Mouse (Mus musculus) hindbrain, postnatal 0 days (tissue): ENCODE measurements at regions not wholly inside any gene's neighbourhood (a gene's known extent, or its start where the extent isn't known, plus 50 kb on each side); places are given as distances from the start of the nearest gene placed in this dataset.

Experiments used
- ATAC-seq: fragments of 200-750 bp; cut with Nextera tagmentation; 2 replicates; pipeline ENCODE4 v1.8.0; 2017; ENCODE audit warnings: mild to moderate bottlenecking, moderate TSS enrichment, moderate library complexity
- DNase-seq: peaks from one replicate; pipeline ENCODE4 v3.0.0-alpha.2; 2015; ENCODE audit warnings: low spot score
- H3K27ac ChIP-seq: fragments of 300-500 bp; sonication (generic); 2 replicates; pipeline ENCODE4 v1.5.1; 2014; ENCODE audit warnings: mild to moderate bottlenecking
- H3K27me3 ChIP-seq: fragments of 300-500 bp; sonication (generic); 2 replicates; pipeline ENCODE4 v1.6.1; 2014; ENCODE audit warnings: low read length, mixed read lengths; ENCODE audit not compliant: insufficient read depth
- H3K36me3 ChIP-seq: fragments of 300-500 bp; sonication (generic); 2 replicates; pipeline ENCODE4 v1.6.1; 2014; ENCODE audit warnings: low read length, mixed read lengths; ENCODE audit not compliant: insufficient read depth
- H3K4me1 ChIP-seq: fragments of 300-500 bp; sonication (generic); 2 replicates; pipeline ENCODE4 v1.6.1; 2014; ENCODE audit warnings: antibody characterized with exemption, low read length, mixed read lengths; ENCODE audit not compliant: insufficient read depth
- H3K4me2 ChIP-seq: fragments of 300-500 bp; sonication (generic); 2 replicates; pipeline ENCODE4 v1.6.1; 2014; ENCODE audit warnings: low read depth, mild to moderate bottlenecking, low read length, moderate library complexity, mixed read lengths
- H3K4me3 ChIP-seq: fragments of 300-500 bp; sonication (generic); 2 replicates; pipeline ENCODE4 v1.5.1; 2014; ENCODE audit warnings: low read length
- H3K9ac ChIP-seq: fragments of 300-500 bp; sonication (generic); replicated peaks from 2 replicates; pipeline ENCODE4 v1.6.1; 2014; ENCODE audit warnings: mild to moderate bottlenecking, low read length, moderate library complexity, mixed read lengths
- H3K9me3 ChIP-seq: fragments of 300-500 bp; sonication (generic); 2 replicates; pipeline ENCODE4 v1.6.1; 2016; ENCODE audit warnings: low read length, mixed read lengths
- CTCF ChIP-seq: IDR thresholded peaks from 2 replicates; pipeline ENCODE4 v1.5.1; 2016; ENCODE audit warnings: antibody characterized with exemption, control low read depth, low read depth
- WGBS: fragments of 180-500 bp; shearing (Covaris S2); extraction: QIAGEN DNeasy Blood & Tissue Kit; methylation state at CpG from one replicate; pipeline ENCODE4 v1.1.7; 2014; 5-methylcytosine and 5-hydroxymethylcytosine counted together

GRCm38 (mm10) chr15:56069511-56069910, 1407.9 kb downstream of the Slc22a22 start:
- ATAC-seq (no peak), DNase-seq (no peak)
- H3K27me3 ChIP-seq, result no peaks in the 10 kb centered on the region
- TF ChIP-seq CTCF, result no peak
- H3K4me3 ChIP-seq, result no peak overlapping the region
- WGBS, result 84% methylated on average over 2 of the region's 2 CpGs
- no peaks in the 10 kb centered on the region for H3K36me3 ChIP-seq
- no peaks in the 10 kb centered on the region for H3K4me1 ChIP-seq
- no peak overlapping the region for H3K4me2 ChIP-seq
- no peaks in the 10 kb centered on the region for H3K9me3 ChIP-seq
- H3K9ac ChIP-seq, result no peak overlapping the region
- no peak overlapping the region for H3K27ac ChIP-seq

- H3K4me1 ChIP-seq, result no peaks in the 10 kb centered on the region
- TF ChIP-seq CTCF, result no peak
- H3K36me3 ChIP-seq, result no peaks in the 10 kb centered on the region
- ATAC-seq, result no peak
- 77% methylated on average over 3 of the region's 3 CpGs for WGBS
- no peak overlapping the region for H3K27ac ChIP-seq
- no peaks in the 10 kb centered on the region for H3K27me3 ChIP-seq
- no peak overlapping the region for H3K9ac ChIP-seq
- no peak overlapping the region for H3K4me2 ChIP-seq
- DNase-seq, result no peak
- H3K9me3 ChIP-seq, result no peaks in the 10 kb centered on the region
- H3K4me3 ChIP-seq, result no peak overlapping the region
Observed at GRCm38 (mm10) chr15:56067214-56067613, 1410.2 kb downstream of the Slc22a22 start.

GRCm38 (mm10) chr15:56066540-56066939, 1410.9 kb downstream of the Slc22a22 start:
- Histone ChIP-seq H3K4me1 (no peaks in the 10 kb centered on the region), H3K9ac (no peak overlapping the region), H3K4me2 (no peak overlapping the region), H3K27me3 (no peaks in the 10 kb centered on the region), H3K27ac (no peak overlapping the region), H3K9me3 (no peaks in the 10 kb centered on the region), H3K4me3 (no peak overlapping the region), H3K36me3 (no peaks in the 10 kb centered on the region)
- WGBS, result 74% methylated on average over 4 of the region's 4 CpGs
- no peak for TF ChIP-seq CTCF
- DNase-seq, result no peak
- ATAC-seq, result no peak

- TF ChIP-seq CTCF, result peak; percentile 75
- H3K4me2 ChIP-seq, result no peak overlapping the region
- H3K9ac ChIP-seq, result no peak overlapping the region
- 35% methylated on average over 7 of the region's 7 CpGs for WGBS
- no peaks in the 10 kb centered on the region for H3K4me1 ChIP-seq
- H3K27ac ChIP-seq, result no peak overlapping the region
- H3K27me3 ChIP-seq, result no peaks in the 10 kb centered on the region
- no peak overlapping the region for H3K4me3 ChIP-seq
- DNase-seq (peak; percentile 91), ATAC-seq (peak; percentile 80)
- no peaks in the 10 kb centered on the region for H3K36me3 ChIP-seq
- H3K9me3 ChIP-seq, result no peaks in the 10 kb centered on the region
Observed at GRCm38 (mm10) chr15:56065872-56066534, 1411.4 kb downstream of the Slc22a22 start.

- ATAC-seq, result no peak
- WGBS, result 51% methylated on average over 3 of the region's 3 CpGs
- H3K27me3 ChIP-seq, result no peaks in the 10 kb centered on the region
Observed at GRCm38 (mm10) chr15:56062576-56062975, 1414.8 kb downstream of the Slc22a22 start.

GRCm38 (mm10) chr15:56061326-56061725, 1416.1 kb downstream of the Slc22a22 start:
- no peak for ATAC-seq
- Histone ChIP-seq H3K27me3 (no peaks in the 10 kb centered on the region), H3K27ac (no peak overlapping the region), H3K36me3 (no peaks in the 10 kb centered on the region), H3K4me3 (no peak overlapping the region), H3K9ac (no peak overlapping the region), H3K4me1 (no peaks in the 10 kb centered on the region), H3K4me2 (no peak overlapping the region), H3K9me3 (no peaks in the 10 kb centered on the region)
- TF ChIP-seq CTCF, result no peak
- WGBS, result 67% methylated on average over 4 of the region's 4 CpGs
- DNase-seq, result no peak

More at GRCm38 (mm10) chr15:56062576-56062975, 1414.8 kb downstream of the Slc22a22 start:
- no peak for DNase-seq
- TF ChIP-seq CTCF, result no peak
- Histone ChIP-seq H3K4me3 (no peak overlapping the region), H3K9me3 (no peaks in the 10 kb centered on the region), H3K4me1 (no peaks in the 10 kb centered on the region), H3K9ac (no peak overlapping the region), H3K27ac (no peak overlapping the region), H3K36me3 (no peaks in the 10 kb centered on the region), H3K4me2 (no peak overlapping the region)

- Histone ChIP-seq H3K4me1 (no peaks in the 10 kb centered on the region), H3K36me3 (no peaks in the 10 kb centered on the region), H3K4me3 (no peak overlapping the region), H3K9ac (no peak overlapping the region), H3K27me3 (no peaks in the 10 kb centered on the region), H3K9me3 (no peaks in the 10 kb centered on the region), H3K4me2 (no peak overlapping the region), H3K27ac (no peak overlapping the region)
- TF ChIP-seq CTCF, result no peak
- no peak for DNase-seq
- no peak for ATAC-seq
- 47% methylated on average over 7 of the region's 7 CpGs for WGBS
Observed at GRCm38 (mm10) chr15:56050716-56051115, 1426.7 kb downstream of the Slc22a22 start.
